Mouse (Mus musculus): ENCODE measurements at regions not wholly inside any gene's neighbourhood (a gene's known extent, or its start where the extent isn't known, plus 50 kb on each side); places are given as distances from the start of the nearest gene placed in this dataset.

- TF ChIP-seq EP300 (IDR thresholded peaks at IDR 0.05; ENCODE audit: low read depth in 1 of 2, low read length in 2 of 2) (no peak), JUND (IDR thresholded peaks at IDR 0.05; ENCODE audit: low read depth, low read length) (no peak), MYC (IDR thresholded peaks at IDR 0.05; ENCODE audit: low read depth, low read length) (no peak), GATA1 (IDR thresholded peaks at IDR 0.05; ENCODE audit: low read depth, low read length) (no peak), ZNF384 (IDR thresholded peaks at IDR 0.05; ENCODE audit: low read depth, low read length) (no peak), POLR2A (IDR thresholded peaks at IDR 0.05; ENCODE audit: control insufficient read depth in 1 of 2, insufficient read depth in 1 of 2, low read depth in 1 of 2, low read length in 2 of 2, poor library complexity in 1 of 2) (no peak)
Measured at GRCm38 (mm10) chr16:70689826-70690225, 376.1 kb downstream of the Gbe1 start.
